Mouse (Mus musculus) gastrocnemius, postnatal 36 days (tissue): ENCODE results near the gene Cbx5. TPM values are rescaled to one million over a fixed set of nuclear protein-coding genes. Genes with fewer than 3 reads are reported as not detected.
A peak's percentile ranks its signal among the peaks of the same experiment; 100 is the strongest.

Experiments
- DNase-seq, 2 experiments: peaks; one replicate each; pipeline ENCODE4 v3.0.0; 2022
- intact Hi-C: fragments of 180-260 bp; cut with DNase I; formaldehyde crosslinking; loops from one replicate; pipeline ENCODE4 v1.15.1; 2025
- total RNA-seq, 2 experiments: library from RNA; stranded (reverse); gene quantifications; 2 replicates each; pipeline ENCODE4 v1.2.3; 2021

Cbx5 gene
- total RNA-seq, 2 experiments from 2014 or later, result 26.4 to 26.6 TPM

- no peak for DNase-seq
- intact Hi-C loops, result loop anchor here (5.0 kb wide), 1 partner anchor 416 kb away; no protein-coding TSS in a partner anchor
Observed at GRCm38 (mm10) chr15:103178767-103179166, 60.8 kb downstream of the Cbx5 start.

- intact Hi-C loops, result loop anchor here (5.0 kb wide), 1 partner anchor 416 kb away; no protein-coding TSS in a partner anchor
- DNase-seq, result no peak
Observed at GRCm38 (mm10) chr15:103178137-103178536, 61.5 kb downstream of the Cbx5 start.

- intact Hi-C loops, result loop anchor here (5.0 kb wide), 1 partner anchor 415 kb away; no protein-coding TSS in a partner anchor
- DNase-seq, result no peak
Observed at GRCm38 (mm10) chr15:103177611-103178041, 62.0 kb downstream of the Cbx5 start.

DNA sequence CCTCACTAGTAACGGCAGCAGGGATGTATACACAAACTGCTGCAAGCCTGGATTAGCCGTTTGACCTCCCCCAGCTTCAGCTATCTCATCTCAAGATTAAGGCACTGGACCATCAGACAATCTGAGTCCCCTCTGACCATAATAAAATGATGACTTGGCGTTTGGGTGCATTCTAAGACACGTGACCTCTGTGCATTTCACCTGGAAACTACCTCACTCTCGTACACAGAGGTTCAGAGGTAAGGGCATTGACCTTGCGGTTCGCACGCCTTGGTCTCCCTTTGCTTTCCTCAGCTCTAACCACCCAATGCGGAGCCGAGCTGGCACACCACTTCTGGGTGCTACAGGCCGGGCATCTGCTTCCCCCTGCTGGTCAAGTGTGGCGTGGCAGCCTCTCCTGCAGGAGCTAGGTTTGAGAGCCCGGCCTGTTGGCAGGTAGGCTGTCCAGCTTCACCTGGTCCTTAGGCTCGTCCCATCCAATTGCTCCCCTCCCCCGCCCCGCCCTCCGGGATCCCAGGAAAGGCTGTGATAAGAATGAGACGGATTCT lies 62.7 kb downstream of the Cbx5 start:
- DNase-seq, result peak; percentile 91 to 93
- intact Hi-C loops, result loop anchor here (5.0 kb wide), 1 partner anchor 415 kb away; no protein-coding TSS in a partner anchor

DNA sequence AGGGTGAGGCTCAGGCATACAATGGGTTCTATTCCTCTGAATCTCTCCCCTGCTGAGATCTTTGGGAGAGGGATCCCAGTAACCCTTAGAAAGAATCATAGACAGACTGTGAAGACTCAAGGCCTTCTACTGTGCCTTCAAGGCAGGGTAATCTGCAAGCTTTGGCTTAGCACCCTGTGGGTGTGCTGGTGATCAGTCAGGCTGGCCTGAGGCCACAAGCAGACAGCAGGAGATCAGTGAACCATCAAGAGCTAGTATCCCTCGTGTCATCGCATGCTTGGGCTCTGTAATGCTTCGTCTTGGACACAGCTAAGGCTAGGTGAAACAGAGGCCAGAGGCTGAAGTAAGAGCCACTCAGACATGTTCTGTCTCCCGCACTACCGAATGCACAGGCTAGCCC lies 66.4 kb downstream of the Cbx5 start:
- intact Hi-C loops, result loop anchor here (2.0 kb wide), 1 partner anchor 186 kb away; no protein-coding TSS in a partner anchor
- DNase-seq, result no peak

DNA sequence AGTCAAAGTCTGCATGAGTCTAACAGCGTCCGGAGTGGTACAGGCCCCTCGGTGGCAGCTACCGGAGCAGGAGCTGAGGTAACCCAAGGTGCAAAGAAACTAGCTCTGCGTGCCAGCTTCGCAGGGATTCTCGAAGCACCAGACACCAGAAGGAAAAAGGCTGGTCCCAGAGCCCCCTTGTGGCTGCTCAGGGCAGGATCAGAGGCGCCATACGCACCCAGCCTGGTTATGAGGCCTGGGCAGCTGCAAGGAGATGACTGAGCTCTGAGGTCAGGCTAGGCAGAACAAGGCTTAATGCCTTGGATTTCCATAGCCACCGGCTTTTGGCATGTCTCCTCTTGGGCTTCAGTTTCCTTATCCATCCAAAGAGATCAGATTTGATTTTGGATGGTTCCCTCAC lies 67.1 kb downstream of the Cbx5 start:
- intact Hi-C loops, result loop anchor here (2.0 kb wide), 1 partner anchor 186 kb away; no protein-coding TSS in a partner anchor
- DNase-seq, result peak; percentile 72 to 73

- intact Hi-C loops, result no loop called here
- DNase-seq, result no peak
Observed at GRCm38 (mm10) chr15:103171276-103171675, 68.3 kb downstream of the Cbx5 start.

DNA sequence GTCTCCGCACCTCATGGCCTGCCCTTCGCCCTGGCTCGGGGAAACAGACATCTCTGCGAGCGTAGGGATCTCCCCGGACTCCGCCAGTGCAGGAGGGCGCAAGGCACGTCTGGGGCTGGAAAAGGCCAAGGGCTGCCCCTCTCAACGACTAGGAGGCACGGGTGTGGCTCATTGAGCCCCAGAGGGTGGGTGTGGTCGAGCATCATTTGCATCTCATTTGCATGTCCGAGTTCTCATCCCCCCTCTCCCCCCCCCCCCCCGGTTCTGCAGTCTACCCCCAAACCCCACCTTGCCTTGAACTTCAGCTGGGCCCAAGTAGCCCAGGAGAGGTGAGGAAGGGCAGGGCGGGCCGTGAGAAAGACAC lies 69.3 kb downstream of the Cbx5 start:
- no peak for DNase-seq
- intact Hi-C loops, result no loop called here

- no peak for DNase-seq
Observed at GRCm38 (mm10) chr15:103169612-103170315, 69.9 kb downstream of the Cbx5 start.

DNA sequence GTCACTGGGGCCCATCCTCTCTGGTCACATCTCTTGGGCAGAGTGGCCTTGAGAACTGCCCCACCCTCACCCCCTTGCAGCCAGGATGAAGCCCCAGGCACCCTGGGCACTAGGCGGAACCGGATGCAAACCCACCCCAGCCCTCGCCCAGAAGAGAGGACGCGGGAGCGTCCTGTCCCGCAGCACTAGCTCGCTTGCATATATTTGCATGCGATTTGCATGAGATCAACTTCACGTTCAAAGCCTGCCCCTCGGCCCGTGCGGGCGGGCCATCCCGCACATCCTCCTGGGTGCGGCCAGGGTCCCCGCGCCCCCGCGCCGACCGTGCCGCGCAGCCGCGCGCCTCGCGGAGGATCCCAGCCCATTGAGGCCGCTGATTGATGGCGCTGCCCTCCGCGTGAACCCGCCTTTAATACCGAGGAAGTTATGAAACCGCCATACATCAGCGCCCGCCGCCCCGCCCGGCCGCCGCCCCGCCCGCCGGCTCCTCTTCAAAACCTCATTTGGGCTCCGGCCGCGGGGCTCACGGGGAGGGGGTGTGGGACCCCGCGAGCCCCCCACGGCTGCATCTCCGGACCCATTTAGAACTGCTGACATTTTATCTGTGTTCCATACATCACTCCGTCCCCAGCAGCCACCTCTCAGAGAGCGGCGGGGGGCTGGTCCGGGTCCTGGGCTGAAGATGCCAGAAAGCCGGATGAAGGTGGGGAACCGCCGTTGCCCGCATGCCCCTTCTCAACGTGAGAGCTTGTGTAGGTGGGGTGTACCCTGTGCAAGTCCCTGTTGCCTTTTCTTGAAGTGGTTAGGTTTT lies 70.6 kb downstream of the Cbx5 start:
- no peak for DNase-seq
- intact Hi-C loops, result loop anchor here (5.0 kb wide), 2 partner anchors 37 to 157 kb away; no protein-coding TSS in a partner anchor

More at GRCm38 (mm10) chr15:103169612-103170315, 69.9 kb downstream of the Cbx5 start:
- intact Hi-C loops, result loop anchor here (5.0 kb wide), 2 partner anchors 37 to 157 kb away; no protein-coding TSS in a partner anchor

GRCm38 (mm10) chr15:103167786-103168185 lies 71.8 kb downstream of the Cbx5 start:
- no peak for DNase-seq
- intact Hi-C loops, result loop anchor here (5.0 kb wide), 2 partner anchors 35 to 155 kb away; no protein-coding TSS in a partner anchor

DNA sequence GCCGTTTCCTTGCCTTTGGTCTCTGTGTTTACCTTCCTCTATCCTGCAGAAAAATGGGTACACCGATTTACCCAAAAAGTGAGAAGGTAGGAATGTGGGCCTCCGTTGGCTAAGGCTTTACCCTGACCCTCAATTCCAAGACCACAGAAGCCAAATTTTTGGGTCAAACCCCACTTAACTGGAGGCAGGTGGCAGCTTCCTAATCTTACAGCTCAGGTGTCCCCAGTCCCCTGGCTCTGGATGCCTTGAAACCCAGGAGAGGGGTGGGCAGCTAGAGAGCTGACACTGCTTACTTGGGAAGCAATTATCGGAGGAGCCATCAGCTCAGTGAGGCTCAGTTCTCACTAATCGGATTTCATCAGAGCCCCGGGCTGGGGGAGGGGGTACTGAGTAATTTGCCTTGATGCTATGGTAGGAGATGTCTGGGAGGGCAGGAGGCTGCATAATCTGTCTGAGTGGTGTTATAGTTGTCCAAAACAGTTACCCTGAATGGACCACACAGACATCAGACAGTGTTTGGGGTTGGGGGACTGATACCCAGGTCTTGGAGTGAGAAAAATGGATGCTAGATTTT lies 72.5 kb downstream of the Cbx5 start, which contains the start of gene Smug1:
Smug1 (minus strand) TSS at position 51 of the 574 bp plus-strand sequence.
- intact Hi-C loops, result loop anchor here (5.0 kb wide), 2 partner anchors 35 to 155 kb away; no protein-coding TSS in a partner anchor
- DNase-seq, result no peak

DNA sequence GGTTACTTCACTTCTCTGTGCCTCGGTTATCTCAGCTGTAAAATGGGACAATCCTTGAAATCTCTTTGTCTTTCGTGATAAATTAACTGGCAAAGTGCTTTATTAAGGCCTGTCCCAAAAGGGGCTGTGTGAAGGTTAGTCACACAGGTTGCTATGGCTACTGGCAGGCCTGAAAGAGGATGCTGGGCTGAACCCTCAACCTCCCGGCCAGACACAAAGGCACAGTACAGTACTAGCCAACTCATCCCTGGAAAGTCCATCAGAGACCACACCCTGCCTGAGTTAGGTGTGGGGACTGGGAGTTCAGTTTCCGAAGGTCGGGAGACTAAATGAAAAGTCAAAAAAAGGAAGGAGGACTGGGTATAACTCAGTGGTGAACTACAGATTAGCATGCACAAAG lies 73.7 kb downstream of the Cbx5 start:
- no peak for DNase-seq
- intact Hi-C loops, result loop anchor here (5.0 kb wide), 2 partner anchors 34 to 154 kb away; no protein-coding TSS in a partner anchor

- intact Hi-C loops, result loop anchor here (5.0 kb wide), 2 partner anchors 33 to 153 kb away; no protein-coding TSS in a partner anchor
- peak; percentile 85 for DNase-seq
Observed at GRCm38 (mm10) chr15:103165379-103165778, 74.2 kb downstream of the Cbx5 start.

DNA sequence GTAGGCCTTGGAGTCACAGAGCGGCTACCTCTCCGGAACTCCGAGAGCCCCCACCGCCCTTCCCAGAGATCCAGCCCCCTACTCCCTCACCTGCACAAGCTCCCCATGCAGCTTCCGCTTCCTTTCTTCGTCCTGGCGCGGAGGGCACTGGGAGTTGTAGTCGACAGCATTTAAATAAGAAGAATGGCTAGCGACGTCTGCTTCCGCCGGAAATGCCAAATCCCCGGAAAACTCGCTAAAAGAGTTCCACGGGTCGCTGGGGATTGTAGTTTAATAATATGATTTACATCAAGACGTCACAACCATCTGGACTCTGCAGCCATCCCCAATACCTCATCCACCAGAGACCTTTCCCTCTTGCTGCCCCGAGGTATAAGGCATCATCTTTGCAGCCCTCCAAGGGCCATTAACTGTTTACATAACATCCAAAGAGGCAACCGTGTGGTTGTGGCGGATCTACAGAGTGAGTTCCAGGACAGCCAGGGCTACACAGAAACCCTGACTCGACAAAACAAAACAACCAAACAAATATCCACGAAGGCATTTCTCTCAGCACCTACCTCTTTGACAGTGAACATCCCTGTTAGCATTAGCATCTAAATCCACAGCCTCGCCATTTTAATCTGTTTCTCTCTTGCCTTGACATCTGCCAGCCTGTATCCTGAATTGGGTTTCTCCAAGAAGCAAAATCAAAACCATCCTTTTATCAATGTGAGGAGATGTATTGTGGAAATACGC lies 76.3 kb downstream of the Cbx5 start:
- peak; percentile 79 to 85 for DNase-seq
- intact Hi-C loops, result no loop called here

DNA sequence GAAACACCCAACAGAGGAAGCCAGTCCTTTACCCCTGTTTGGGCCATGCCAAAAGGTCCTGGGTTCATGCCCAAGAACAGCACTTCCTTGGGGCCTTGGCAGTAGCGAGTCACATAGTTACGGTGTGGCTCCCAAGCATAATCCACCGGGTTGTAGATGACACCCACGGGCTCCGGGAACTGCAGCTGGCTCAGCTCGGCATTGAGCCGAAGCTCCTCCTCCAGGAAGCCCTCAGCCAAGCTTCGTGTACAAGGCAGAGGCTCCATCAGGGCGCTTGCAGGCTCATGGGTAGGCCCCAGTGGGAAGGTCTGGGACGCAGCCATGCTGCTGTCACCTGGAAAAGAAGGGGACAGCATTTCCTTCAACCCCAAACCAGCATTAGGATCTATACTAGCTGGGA lies 82.0 kb downstream of the Cbx5 start:
- intact Hi-C loops, result no loop called here
- DNase-seq, result no peak

DNA sequence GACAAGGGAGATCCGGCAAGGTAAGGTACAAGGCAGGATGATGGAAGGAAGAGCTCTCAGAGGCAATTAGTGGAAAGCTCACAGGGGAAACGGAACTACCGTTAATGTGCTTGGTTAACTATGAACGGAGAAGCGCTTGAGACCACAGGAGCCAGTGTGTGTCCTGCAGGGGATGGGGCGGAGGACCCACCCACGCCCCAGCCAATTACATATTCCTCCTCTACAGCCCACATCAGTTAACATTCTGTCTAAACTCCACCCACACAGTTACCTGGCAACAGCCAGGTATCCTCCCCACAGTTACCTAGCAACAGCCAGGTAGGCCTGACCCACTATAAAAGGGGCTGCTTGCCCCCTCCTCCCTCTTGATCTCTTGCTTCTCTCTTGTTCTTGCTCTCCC lies 82.7 kb downstream of the Cbx5 start:
- DNase-seq, result no peak
- intact Hi-C loops, result no loop called here

DNA sequence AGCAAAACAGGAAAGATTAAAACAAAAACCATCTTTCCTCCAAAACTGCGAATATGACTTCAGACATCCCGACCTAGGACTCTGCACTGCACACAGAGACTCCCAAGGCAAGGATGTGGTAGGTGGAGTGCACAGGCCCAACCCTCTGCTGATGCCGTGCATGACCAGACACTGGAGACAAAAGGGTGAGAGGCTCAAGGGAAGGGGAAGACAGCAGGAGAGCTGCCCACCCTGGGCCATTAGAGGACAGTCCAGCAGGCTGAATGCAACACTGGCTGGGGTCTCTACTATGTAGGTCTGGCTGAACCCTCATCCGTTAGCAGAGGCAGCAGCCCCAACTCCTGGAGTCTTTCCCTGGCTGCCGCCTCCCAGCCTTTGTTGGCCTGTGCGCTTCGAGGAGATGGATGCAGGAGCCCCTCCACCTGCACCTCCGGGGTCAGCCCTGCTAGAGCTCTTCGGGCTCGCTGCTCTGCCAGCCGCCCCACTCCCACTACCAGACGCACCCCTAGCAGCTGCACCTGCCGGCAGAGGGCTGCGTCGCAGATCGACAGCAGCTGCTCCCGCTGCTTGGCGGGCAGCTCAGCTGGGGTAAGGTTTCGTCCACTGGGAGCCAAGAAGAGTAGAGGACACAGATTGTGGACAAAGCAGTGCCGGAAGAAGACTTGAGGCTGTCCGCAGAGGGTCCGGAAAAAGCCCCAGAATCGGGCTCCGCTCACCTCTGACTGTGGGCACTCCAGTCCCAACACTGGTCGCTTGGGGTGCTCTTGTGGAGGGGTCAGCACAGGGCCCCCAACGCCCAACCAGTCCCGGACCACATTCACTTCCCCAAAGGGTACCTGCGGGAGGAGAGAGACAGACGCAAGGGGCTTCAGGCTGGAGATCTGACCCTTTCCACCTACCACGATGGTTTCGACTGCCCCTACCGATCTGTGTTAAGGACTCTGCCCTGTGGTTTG lies 84.0 kb downstream of the Cbx5 start:
- intact Hi-C loops, result no loop called here
- DNase-seq, result peak in 1 of 2 experiments; percentile 43
